Mouse (Mus musculus): Measurements from ENCODE around the gene Tsn. TPM values are rescaled to one million over a fixed set of nuclear protein-coding genes. Genes with fewer than 3 reads are reported as not detected.

The Tsn gene
- polyA plus RNA-seq, 1 experiment from 2014 or later = 325 TPM

DNA sequence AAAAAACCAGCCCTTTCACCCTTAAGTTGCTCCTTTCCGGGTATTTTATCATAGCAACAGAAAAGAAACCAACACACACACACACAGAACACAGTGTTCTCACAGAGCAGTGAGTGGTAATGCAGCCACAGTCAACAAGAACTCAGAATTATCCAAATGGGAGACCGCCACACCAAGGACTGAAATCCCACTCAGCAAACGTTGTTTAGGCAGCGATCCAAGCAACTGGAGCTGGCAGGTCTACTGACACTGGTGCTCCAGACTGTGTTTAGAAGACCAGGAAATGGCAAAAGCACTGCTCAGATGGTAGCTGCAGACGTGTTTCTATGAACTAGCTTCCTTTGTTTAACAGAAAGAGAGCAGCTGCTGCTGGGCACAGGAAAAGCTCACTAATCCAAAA is 16.7 kb downstream of the Tsn start:
- TF ChIP-seq CTCF (IDR thresholded peaks at IDR 0.05; ENCODE audit: low read depth) = no peak
- DNase-seq = peak; percentile 58
- WGBS = 65% methylated on average over 5 of the region's 5 CpGs

DNA sequence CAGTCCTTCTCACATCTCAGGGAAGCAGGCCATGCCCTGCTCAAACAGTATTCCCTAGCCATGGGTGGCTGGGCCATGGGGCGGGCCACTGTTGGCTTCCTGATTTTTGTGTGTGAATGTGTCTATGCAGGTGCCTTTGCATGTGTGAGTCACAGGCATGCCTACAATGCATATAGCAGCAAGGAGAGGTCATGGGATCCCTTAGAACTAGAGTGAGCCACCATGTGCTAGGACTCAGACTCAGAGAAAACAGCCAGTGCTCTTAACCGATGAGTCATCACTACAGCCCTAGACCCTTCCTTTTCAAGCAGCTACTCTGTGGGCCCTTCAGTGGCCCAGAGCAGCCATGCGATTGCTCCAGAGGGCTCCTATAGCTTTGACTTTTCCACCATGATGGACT is 17.3 kb downstream of the Tsn start:
- WGBS = 94% methylated on average over 3 of the region's 3 CpGs
- ATAC-seq (ENCODE audit: insufficient read depth) = peak; percentile 33
- H3K9ac ChIP-seq = no peak overlapping the region
- no peaks in the 10 kb centered on the region for H3K4me1 ChIP-seq (ENCODE audit: insufficient read depth)
- H3K36me3 ChIP-seq (ENCODE audit: insufficient read depth) = peaks cover 45% of the 10 kb centered on the region
- H3K9me3 ChIP-seq (ENCODE audit: low read depth, low read length) = no peaks in the 10 kb centered on the region
- no peak overlapping the region for H3K27ac ChIP-seq (ENCODE audit: low read depth)
- no peak for TF ChIP-seq CTCF (IDR thresholded peaks at IDR 0.05; ENCODE audit: low read depth)
- H3K4me3 ChIP-seq (ENCODE audit: low read depth, low read length) = no peak overlapping the region
- DNase-seq = no peak
- H3K27me3 ChIP-seq (ENCODE audit: insufficient read depth, low read length) = no peaks in the 10 kb centered on the region
- H3K4me2 ChIP-seq = no peak overlapping the region

More for the DNA sequence above, 16.7 kb downstream of the Tsn start:
- Histone ChIP-seq H3K4me2 (no peak overlapping the region), H3K9ac (no peak overlapping the region), H3K4me1 (ENCODE audit: insufficient read depth) (no peaks in the 10 kb centered on the region), H3K27ac (ENCODE audit: low read depth) (no peak overlapping the region), H3K4me3 (ENCODE audit: low read depth, low read length) (no peak overlapping the region), H3K9me3 (ENCODE audit: low read depth, low read length) (no peaks in the 10 kb centered on the region), H3K27me3 (ENCODE audit: insufficient read depth, low read length) (no peaks in the 10 kb centered on the region), H3K36me3 (ENCODE audit: insufficient read depth) (peaks cover 51% of the 10 kb centered on the region)
- ATAC-seq (ENCODE audit: insufficient read depth) = 0 out of 2 replicates have a peak, but pooled peaks have one; percentile 18

DNA sequence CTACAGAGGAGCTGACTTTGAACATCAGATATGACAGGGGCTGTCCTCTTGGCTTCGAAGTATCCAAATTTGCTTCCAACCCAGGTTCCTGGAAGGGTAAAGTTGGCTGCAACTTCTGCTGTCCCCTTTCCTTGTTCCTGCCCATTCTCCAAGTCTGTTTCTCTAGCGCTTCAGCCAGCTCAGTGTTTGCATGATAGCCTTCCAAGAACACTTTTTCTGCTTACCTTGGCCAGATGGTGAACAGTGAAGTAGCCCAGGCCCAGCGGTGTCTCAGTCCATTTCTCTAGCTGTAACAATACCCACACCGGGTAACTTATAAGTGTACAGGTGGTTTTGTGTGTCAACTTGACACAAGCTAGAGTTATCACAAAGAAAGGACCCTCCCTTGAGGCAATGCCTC is 19.2 kb downstream of the Tsn start:
- WGBS = 90% methylated on average over 4 of the region's 4 CpGs
- no peaks in the 10 kb centered on the region for H3K4me1 ChIP-seq (ENCODE audit: insufficient read depth)
- TF ChIP-seq CTCF (IDR thresholded peaks at IDR 0.05; ENCODE audit: low read depth) = no peak
- H3K36me3 ChIP-seq (ENCODE audit: insufficient read depth) = peaks cover 26% of the 10 kb centered on the region
- H3K27ac ChIP-seq (ENCODE audit: low read depth) = no peak overlapping the region
- no peaks in the 10 kb centered on the region for H3K27me3 ChIP-seq (ENCODE audit: insufficient read depth, low read length)
- DNase-seq = no peak
- H3K9me3 ChIP-seq (ENCODE audit: low read depth, low read length) = no peaks in the 10 kb centered on the region
- ATAC-seq (ENCODE audit: insufficient read depth) = no peak
- no peak overlapping the region for H3K4me3 ChIP-seq (ENCODE audit: low read depth, low read length)
- no peak overlapping the region for H3K9ac ChIP-seq
- H3K4me2 ChIP-seq = no peak overlapping the region

GRCm38 (mm10) chr1:118275139-118275538 is 36.4 kb downstream of the Tsn start:
- WGBS = 21% methylated on average over 2 of the region's 2 CpGs
- peak; percentile 57 for DNase-seq

GRCm38 (mm10) chr1:118251931-118252330 is 59.6 kb downstream of the Tsn start:
- H3K4me3 ChIP-seq (ENCODE audit: low read depth, low read length) = no peak overlapping the region
- no peaks in the 10 kb centered on the region for H3K27me3 ChIP-seq (ENCODE audit: insufficient read depth, low read length)
- TF ChIP-seq CTCF (IDR thresholded peaks at IDR 0.05; ENCODE audit: low read depth) = no peak
- ATAC-seq (ENCODE audit: insufficient read depth) (no peak), DNase-seq (no peak)
- no peaks in the 10 kb centered on the region for H3K4me1 ChIP-seq (ENCODE audit: insufficient read depth)
- no peak overlapping the region for H3K4me2 ChIP-seq
- WGBS = 48% methylated on average over 2 of the region's 2 CpGs
- no peaks in the 10 kb centered on the region for H3K9me3 ChIP-seq (ENCODE audit: low read depth, low read length)
- H3K9ac ChIP-seq = no peak overlapping the region
- H3K36me3 ChIP-seq (ENCODE audit: insufficient read depth) = no peaks in the 10 kb centered on the region
- no peak overlapping the region for H3K27ac ChIP-seq (ENCODE audit: low read depth)

More at GRCm38 (mm10) chr1:118275139-118275538, 36.4 kb downstream of the Tsn start:
- no peak overlapping the region for H3K4me3 ChIP-seq (ENCODE audit: low read depth, low read length)
- H3K4me1 ChIP-seq (ENCODE audit: insufficient read depth) = no peaks in the 10 kb centered on the region
- H3K27ac ChIP-seq (ENCODE audit: low read depth) = no peak overlapping the region
- peak; percentile 50 for TF ChIP-seq CTCF (IDR thresholded peaks at IDR 0.05; ENCODE audit: low read depth)
- no peaks in the 10 kb centered on the region for H3K9me3 ChIP-seq (ENCODE audit: low read depth, low read length)
- no peak overlapping the region for H3K9ac ChIP-seq
- no peak overlapping the region for H3K4me2 ChIP-seq
- ATAC-seq (ENCODE audit: insufficient read depth) = no peak
- H3K27me3 ChIP-seq (ENCODE audit: insufficient read depth, low read length) = no peaks in the 10 kb centered on the region
- no peaks in the 10 kb centered on the region for H3K36me3 ChIP-seq (ENCODE audit: insufficient read depth)

Other genes starting within 250 kb of the Tsn start
- 0.04 and 0.08 TPM in 2 replicates for gene Gm29106, start 135.2 kb downstream of the Tsn start, polyA plus RNA-seq (2014; fragmentation: Nextera tagmentation; extraction: Ambion mirVana)
- 83.1 and 90.4 TPM in 2 replicates for gene Nifk, start 10.1 kb upstream of the Tsn start, polyA plus RNA-seq (2014; fragmentation: Nextera tagmentation; extraction: Ambion mirVana)
- 51.5 and 60.7 TPM in 2 replicates for gene Clasp1, start 77.3 kb upstream of the Tsn start, polyA plus RNA-seq (2014; fragmentation: Nextera tagmentation; extraction: Ambion mirVana)